10 mouse cellular contexts compared by ENCODE assay signal in the genomic region with DNA sequence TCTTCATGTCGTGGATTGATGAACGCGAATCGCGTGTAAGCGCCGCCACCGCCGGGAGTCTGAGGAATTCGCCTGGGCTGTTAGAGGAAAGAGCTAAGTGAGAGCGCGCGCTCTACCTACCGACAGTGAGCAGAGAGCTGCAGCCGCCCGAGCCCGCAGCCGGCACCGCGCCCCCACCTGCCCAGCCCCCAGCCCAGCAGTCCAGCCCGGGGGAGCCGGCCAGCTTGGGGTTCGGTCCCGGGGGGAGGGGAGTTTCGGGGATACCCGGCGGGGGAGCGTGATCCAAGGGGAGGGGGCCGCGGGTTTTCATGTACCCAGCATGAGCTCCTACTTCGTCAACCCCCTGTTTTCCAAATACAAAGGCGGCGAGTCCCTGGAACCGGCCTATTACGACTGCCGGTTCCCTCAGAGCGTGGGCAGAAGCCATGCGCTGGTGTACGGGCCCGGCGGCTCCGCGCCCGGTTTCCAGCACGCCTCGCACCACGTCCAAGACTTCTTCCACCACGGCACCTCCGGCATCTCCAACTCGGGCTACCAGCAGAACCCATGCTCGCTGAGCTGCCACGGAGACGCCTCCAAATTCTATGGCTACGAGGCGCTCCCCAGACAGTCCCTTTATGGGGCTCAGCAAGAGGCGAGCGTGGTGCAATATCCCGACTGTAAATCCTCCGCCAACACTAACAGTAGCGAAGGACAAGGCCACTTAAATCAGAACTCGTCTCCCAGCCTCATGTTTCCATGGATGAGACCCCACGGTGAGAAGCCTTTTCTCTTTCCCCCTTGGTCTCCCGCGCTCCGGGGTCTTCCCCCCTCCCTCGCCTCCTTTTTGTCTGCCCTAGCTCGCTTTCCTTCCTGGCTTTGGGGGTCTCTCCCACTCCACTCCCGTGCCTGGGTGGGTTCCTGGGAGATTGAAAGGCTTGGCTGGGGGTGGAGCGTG. TPM values are rescaled to one million over a fixed set of nuclear protein-coding genes. Genes with fewer than 3 reads are reported as not detected.
DNase-seq lines count a peak whose midpoint lies in the region; ATAC-seq and TF ChIP-seq lines count a peak whose summit lies in the region.
"Had no signal": no experiment of that assay in that cellular context is flagged by ENCODE, and none has a peak within 500 bp of the region (broad histone marks: within the 10 kb centered on the region; RNA-seq: fewer than 3 reads in every experiment).

Gene Hoxc8 (plus strand): TSS at position 147 of the 937 bp plus-strand sequence.

- no peak for TF ChIP-seq CTCF in forebrain, postnatal 0 days (IDR thresholded peaks at IDR 0.05; ENCODE audit: low read depth)

- WGBS in hindbrain, embryonic 13.5 days, result under 1% methylated on average over 68 of the region's 69 CpGs
- WGBS in hindbrain, embryonic 10.5 days, result 1% methylated on average over 69 of the region's 69 CpGs
- 2% methylated on average over 63 of the region's 69 CpGs for WGBS in forebrain, postnatal 0 days
- WGBS in limb, embryonic 14.5 days, result 3% methylated on average over 67 of the region's 69 CpGs

- H3K4me1 ChIP-seq in hindbrain, embryonic 13.5 days (replicated peaks), result peaks cover 8% of the 10 kb centered on the region
- H3K4me1 ChIP-seq in hindbrain, embryonic 10.5 days (replicated peaks), result no peaks in the 10 kb centered on the region
- H3K4me1 ChIP-seq in forebrain, postnatal 0 days (ENCODE audit: insufficient read depth), result no peaks in the 10 kb centered on the region
- H3K4me1 ChIP-seq in limb, embryonic 14.5 days (ENCODE audit: control insufficient read depth, insufficient read depth, low read length), result no peaks in the 10 kb centered on the region

- ATAC-seq in hindbrain, embryonic 13.5 days (ENCODE audit: low FRiP score), result no peak
- ATAC-seq in forebrain, postnatal 0 days, result 0 out of 2 replicates have a peak, but pooled peaks have one; percentile 27
- no peak for ATAC-seq in limb, embryonic 14.5 days (ENCODE audit: low FRiP score, low read depth)
- ATAC-seq in erythroid progenitor cell, adult 5-6 weeks (replicated peaks; ENCODE audit: low FRiP score, poor library complexity, severe bottlenecking), result no peak

- no peak within 1 kb of the TSS for H3K27ac ChIP-seq in hindbrain, embryonic 13.5 days
- no peak within 1 kb of the TSS for H3K27ac ChIP-seq in hindbrain, embryonic 10.5 days
- H3K27ac ChIP-seq in forebrain, postnatal 0 days (ENCODE audit: low read depth, low read length), result no peak within 1 kb of the TSS
- no peak within 1 kb of the TSS for H3K27ac ChIP-seq in limb, embryonic 14.5 days (replicated peaks; ENCODE audit: low read depth, low read length)

- no peak within 1 kb of the TSS for H3K9ac ChIP-seq in hindbrain, embryonic 13.5 days
- H3K9ac ChIP-seq in forebrain, postnatal 0 days, result no peak within 1 kb of the TSS
- H3K9ac ChIP-seq in limb, embryonic 14.5 days (ENCODE audit: low read depth, low read length, severe bottlenecking), result peak within 1 kb of the TSS; percentile 41; the same call in 1 of the 2 replicates

- no peak for TF ChIP-seq POLR2A in limb, embryonic 14.5 days (IDR thresholded peaks at IDR 0.05; ENCODE audit: borderline replicate concordance, extremely low read depth, insufficient read depth, insufficient read length)

- H3K9me3 ChIP-seq in hindbrain, embryonic 13.5 days, result no peaks in the 10 kb centered on the region
- no peaks in the 10 kb centered on the region for H3K9me3 ChIP-seq in hindbrain, embryonic 10.5 days
- no peaks in the 10 kb centered on the region for H3K9me3 ChIP-seq in forebrain, postnatal 0 days (ENCODE audit: low read length)
- H3K9me3 ChIP-seq in limb, embryonic 14.5 days (ENCODE audit: control insufficient read depth, low read length), result no peaks in the 10 kb centered on the region
- H3K9me3 ChIP-seq: megakaryocyte, embryonic 14.5 days had no signal

- DNase-seq in hindbrain, embryonic 10.5 days (ENCODE audit: low spot score), result no peak
- DNase-seq in adrenal gland, adult 2 months, result peak; percentile 74
- DNase-seq in forebrain, postnatal 0 days, result no peak
- DNase-seq in limb, embryonic 14.5 days (ENCODE audit: low spot score), result no peak
- no peak for DNase-seq in gastrocnemius, postnatal 25 days
- no peak for DNase-seq in cerebellum, postnatal 10 days

- H3K4me2 ChIP-seq in hindbrain, embryonic 13.5 days, result peak within 1 kb of the TSS; percentile 29
- H3K4me2 ChIP-seq in forebrain, postnatal 0 days (ENCODE audit: low read depth), result peak within 1 kb of the TSS; percentile 17; the same call in 1 of the 2 replicates
- peak within 1 kb of the TSS; percentile 50 for H3K4me2 ChIP-seq in limb, embryonic 14.5 days (replicated peaks; ENCODE audit: low read depth, low read length, severe bottlenecking)

- H3K4me3 ChIP-seq in hindbrain, embryonic 13.5 days, result peak within 1 kb of the TSS; percentile 16
- H3K4me3 ChIP-seq in hindbrain, embryonic 10.5 days, result no peak within 1 kb of the TSS
- H3K4me3 ChIP-seq in forebrain, postnatal 0 days (ENCODE audit: low read depth, low read length), result no peak within 1 kb of the TSS
- H3K4me3 ChIP-seq in limb, embryonic 14.5 days (replicated peaks; ENCODE audit: low read length), result peak within 1 kb of the TSS; percentile 34
- H3K4me3 ChIP-seq: megakaryocyte, embryonic 14.5 days had no signal

- H3K27me3 ChIP-seq in hindbrain, embryonic 13.5 days, result peaks cover 96% of the 10 kb centered on the region
- H3K27me3 ChIP-seq in hindbrain, embryonic 10.5 days (ENCODE audit: insufficient read depth, poor library complexity, severe bottlenecking), result peaks cover 100% of the 10 kb centered on the region
- peaks cover 90% of the 10 kb centered on the region for H3K27me3 ChIP-seq in forebrain, postnatal 0 days (ENCODE audit: insufficient read depth, low read length)
- H3K27me3 ChIP-seq in limb, embryonic 14.5 days (ENCODE audit: control insufficient read depth, insufficient read depth, low read length), result peaks cover 94% of the 10 kb centered on the region

- no peaks in the 10 kb centered on the region for H3K36me3 ChIP-seq in hindbrain, embryonic 13.5 days
- no peaks in the 10 kb centered on the region for H3K36me3 ChIP-seq in hindbrain, embryonic 10.5 days
- H3K36me3 ChIP-seq in forebrain, postnatal 0 days (ENCODE audit: insufficient read depth), result no peaks in the 10 kb centered on the region
- no peaks in the 10 kb centered on the region for H3K36me3 ChIP-seq in limb, embryonic 14.5 days (ENCODE audit: control insufficient read depth, insufficient read depth, low read length)

RNA-seq across cellular contexts. Expression of gene Hoxc8, which starts in this region (rescaled TPM):
- polyA plus RNA-seq in hindbrain, embryonic 13.5 days (2015; fragmentation: Nextera tagmentation; extraction: Ambion mirVana), result 0.50 and 1.5 TPM in 2 replicates
- not detected in 2 replicates for polyA plus RNA-seq in hindbrain, embryonic 10.5 days (2016; fragmentation: Nextera tagmentation; extraction: Ambion mirVana)
- total RNA-seq in adrenal gland, adult 2 months (2021), result 10 to 100 TPM; 30.6 to 40.1 TPM
- polyA plus RNA-seq in adrenal gland, adult 2 months (2012; rRNA removed), result 13.4 and 17.9 TPM in 2 replicates
- total RNA-seq in forebrain, postnatal 0 days (2014; rRNA removed), result not detected in 2 replicates
- not detected in 2 replicates for polyA plus RNA-seq in forebrain, postnatal 0 days (2015; fragmentation: Nextera tagmentation; extraction: Ambion mirVana)
- polyA plus RNA-seq in limb, embryonic 14.5 days (2012; rRNA removed), result 3.5 and 3.9 TPM in 2 replicates
- 1.9 TPM in 2 replicates for polyA plus RNA-seq in limb, embryonic 14.5 days (2014; fragmentation: Nextera tagmentation; extraction: Ambion mirVana)
- total RNA-seq in gastrocnemius, postnatal 25 days (2021), result 1 to 10 TPM; 1.3 to 1.6 TPM
- total RNA-seq in erythroid progenitor cell, adult 5-6 weeks (2015; ENCODE audit: low replicate concordance), result not detected in 2 replicates
- not detected in 2 replicates for total RNA-seq in erythroid progenitor cell, adult 5-6 weeks (2017; ENCODE audit: low replicate concordance)
- polyA plus RNA-seq: cortical plate, adult 2 months had no signal

Comparison
In these comparisons a context has a peak if more than half of its experiments do, and no peak if none do; other contexts are left out.
1. RNA of gene Hoxc8 (total RNA-seq): 30.6 to 40.1 TPM in adrenal gland, adult 2 months; 1.3 to 1.6 TPM in gastrocnemius, postnatal 25 days, not detected in forebrain, postnatal 0 days and not detected in erythroid progenitor cell, adult 5-6 weeks; every median in the first group is over 10 times any median in the second.
2. H3K4me3 ChIP-seq: peak in hindbrain, embryonic 13.5 days (single experiment) and limb, embryonic 14.5 days (single experiment); none in hindbrain, embryonic 10.5 days (single experiment) and forebrain, postnatal 0 days (single experiment).
3. Peak in ATAC-seq and H3K4me2 ChIP-seq in forebrain, postnatal 0 days; RNA of the gene not detected or under 1 TPM.
4. Peak in every context shown above with its lines, with median percentiles within 50 percentile points of each other: H3K4me2 ChIP-seq.